Mouse (Mus musculus) ES-Bruce4 (cell line): Measurements from ENCODE around the gene Stx2. TPM values are rescaled to one million over a fixed set of nuclear protein-coding genes. Genes with fewer than 3 reads are reported as not detected.

ENCODE experiments used
- H3K27ac ChIP-seq: 2 replicates; pipeline ENCODE4 v1.5.1; 2012; ENCODE audit warnings: low read length, inconsistent platforms; ENCODE audit not compliant: insufficient read depth
- H3K27me3 ChIP-seq: 2 replicates; pipeline ENCODE4 v1.6.1; 2012; ENCODE audit warnings: mild to moderate bottlenecking, low read length, inconsistent platforms; ENCODE audit not compliant: control insufficient read depth, poor library complexity, insufficient read depth, severe bottlenecking
- H3K36me3 ChIP-seq: 2 replicates; pipeline ENCODE4 v1.6.1; 2012; ENCODE audit warnings: inconsistent platforms, mild to moderate bottlenecking, low read length, moderate library complexity; ENCODE audit not compliant: control insufficient read depth, poor library complexity, insufficient read depth, severe bottlenecking
- H3K4me1 ChIP-seq: one replicate; pipeline ENCODE4 v1.8.1; 2011; ENCODE audit warnings: low read length; ENCODE audit not compliant: control insufficient read depth, insufficient read depth
- H3K4me3 ChIP-seq: 2 replicates; pipeline ENCODE4 v1.5.1; 2011; ENCODE audit warnings: low read depth, mild to moderate bottlenecking, low read length
- H3K9ac ChIP-seq: 2 replicates; pipeline ENCODE4 v1.6.1; 2012; ENCODE audit warnings: low read depth, mild to moderate bottlenecking, inconsistent platforms; ENCODE audit not compliant: poor library complexity, severe bottlenecking
- H3K9me3 ChIP-seq: replicated peaks from 2 replicates; pipeline ENCODE4 v1.6.1; 2012; ENCODE audit warnings: mild to moderate bottlenecking, low read length, inconsistent platforms; ENCODE audit not compliant: control insufficient read depth, poor library complexity, insufficient read depth, severe bottlenecking
- CTCF ChIP-seq: IDR thresholded peaks from one replicate; pipeline ENCODE4 v1.8.1; 2011; ENCODE audit warnings: low read depth, low read length
- EP300 ChIP-seq: IDR thresholded peaks from 2 replicates; pipeline ENCODE4 v1.6.1; 2011; ENCODE audit warnings: low read depth, low read length; ENCODE audit not compliant: insufficient read depth
- POLR2A ChIP-seq: IDR thresholded peaks from one replicate; pipeline ENCODE4 v1.8.1; 2011; ENCODE audit warnings: low read length; ENCODE audit not compliant: insufficient read depth
- polyA plus RNA-seq: library from polyadenylated mRNA; stranded (reverse); fragments of >200 nt; gene quantifications from 2 replicates; pipeline ENCODE4 v1.2.4, GENCODE M21; 2011; ENCODE audit warnings: low read depth; ENCODE audit not compliant: missing spikeins, insufficient read depth, insufficient read length

Stx2 gene
- polyA plus RNA-seq, 1 experiment = 25.9 TPM

- no peak overlapping the region for H3K27ac ChIP-seq
- H3K9ac ChIP-seq = no peak overlapping the region
- H3K9me3 ChIP-seq = no peaks in the 10 kb centered on the region
- no peaks in the 10 kb centered on the region for H3K27me3 ChIP-seq
- no peaks in the 10 kb centered on the region for H3K4me1 ChIP-seq
- no peak overlapping the region for H3K4me3 ChIP-seq
- no peak for TF ChIP-seq CTCF
- no peak for TF ChIP-seq POLR2A
- no peak for TF ChIP-seq EP300
- H3K36me3 ChIP-seq = no peaks in the 10 kb centered on the region
Measured at GRCm38 (mm10) chr5:128935359-128935899, 72.9 kb downstream of the Stx2 start.

Other genes with a start within 250 kb of the Stx2 start
- gene Rimbp2, start 55.1 kb downstream of the Stx2 start, polyA plus RNA-seq = 0.33 and 0.40 TPM in 2 replicates
- 669 and 685 TPM in 2 replicates for gene Ran, start 11.5 kb upstream of the Stx2 start, polyA plus RNA-seq
- not detected in 2 replicates for gene Adgrd1, start 88.2 kb upstream of the Stx2 start, polyA plus RNA-seq